Mouse (Mus musculus): ENCODE measurements around the gene Sipa1l3.
A peak's percentile ranks its signal among the peaks of the same experiment; 100 is the strongest.

Sipa1l3 gene

GRCm38 (mm10) chr7:29444527-29444926, 73.9 kb downstream of the Sipa1l3 start:
- DNase-seq (ENCODE audit: low spot score in 2 of 2) = no peak

- DNase-seq (ENCODE audit: low spot score in 2 of 2) = no peak
Observed at GRCm38 (mm10) chr7:29444070-29444469, 74.4 kb downstream of the Sipa1l3 start.

DNA sequence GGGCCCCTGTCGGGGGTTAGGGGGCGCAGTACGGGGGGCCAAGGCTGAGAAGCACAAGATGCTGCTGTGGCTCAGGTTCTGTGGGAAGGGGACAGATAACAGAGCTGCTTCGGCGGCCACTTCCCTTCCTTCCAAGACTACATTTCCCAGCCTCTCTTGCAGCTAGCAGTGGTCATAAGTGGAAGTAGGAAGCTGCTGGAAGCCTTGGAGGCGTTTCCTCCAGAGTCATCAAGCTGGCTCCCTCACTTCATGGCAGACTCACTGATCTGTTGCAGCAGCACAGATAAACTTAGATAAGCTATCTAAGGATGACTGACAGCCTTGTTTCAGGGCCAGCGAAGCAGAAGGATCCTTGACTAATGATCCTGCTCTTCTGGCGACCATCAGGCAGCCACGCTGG, 76.6 kb downstream of the Sipa1l3 start:
- peak in 1 of 2 experiments; percentile 40 for DNase-seq (ENCODE audit: low spot score in 2 of 2)

DNA sequence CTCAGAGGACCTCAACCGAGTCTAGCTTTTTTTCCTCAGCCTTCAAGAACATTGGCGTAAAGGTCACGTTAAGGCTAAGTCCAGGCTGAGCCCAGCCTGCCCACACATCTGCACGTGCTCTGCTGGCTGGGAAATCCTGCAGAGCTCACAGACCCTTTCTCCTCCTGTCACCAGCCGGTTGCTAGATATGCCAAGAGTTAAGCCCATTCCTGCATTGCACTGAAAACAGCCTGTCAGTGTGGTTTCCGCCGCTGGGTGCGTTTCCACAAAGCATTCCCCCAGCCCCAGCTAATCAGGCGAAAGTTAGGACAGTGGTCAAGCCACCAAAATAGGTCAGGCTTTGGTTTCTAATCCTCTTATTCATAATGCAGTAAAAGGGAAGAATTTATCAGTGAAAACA, 77.3 kb downstream of the Sipa1l3 start:
- DNase-seq (ENCODE audit: low spot score in 2 of 2) = no peak

- no peak for DNase-seq (ENCODE audit: low spot score in 2 of 2)
Observed at GRCm38 (mm10) chr7:29438655-29439282, 79.7 kb downstream of the Sipa1l3 start.

GRCm38 (mm10) chr7:29438204-29438603, 80.2 kb downstream of the Sipa1l3 start:
- no peak for DNase-seq (ENCODE audit: low spot score in 2 of 2)

DNA sequence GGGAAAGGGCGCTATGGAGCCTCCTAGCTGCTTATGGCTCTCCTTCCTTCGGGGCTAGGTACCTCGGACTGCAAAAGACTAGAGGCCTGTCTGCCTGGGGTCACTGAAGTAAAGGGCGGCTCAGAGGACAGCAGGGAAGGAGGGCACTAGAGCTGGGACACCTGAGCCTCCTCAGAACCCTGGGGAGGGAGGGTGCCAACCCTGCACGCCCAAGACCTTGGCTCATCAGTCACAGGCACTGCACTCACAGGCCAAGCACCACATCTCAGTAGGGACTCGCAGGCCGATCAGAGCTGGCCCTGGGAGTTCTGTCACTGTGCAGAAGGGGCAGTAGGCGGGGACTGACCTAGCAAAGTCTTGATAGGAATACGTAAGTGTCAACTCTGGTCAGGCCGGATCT, 81.4 kb downstream of the Sipa1l3 start:
- no peak for DNase-seq (ENCODE audit: low spot score in 2 of 2)

DNA sequence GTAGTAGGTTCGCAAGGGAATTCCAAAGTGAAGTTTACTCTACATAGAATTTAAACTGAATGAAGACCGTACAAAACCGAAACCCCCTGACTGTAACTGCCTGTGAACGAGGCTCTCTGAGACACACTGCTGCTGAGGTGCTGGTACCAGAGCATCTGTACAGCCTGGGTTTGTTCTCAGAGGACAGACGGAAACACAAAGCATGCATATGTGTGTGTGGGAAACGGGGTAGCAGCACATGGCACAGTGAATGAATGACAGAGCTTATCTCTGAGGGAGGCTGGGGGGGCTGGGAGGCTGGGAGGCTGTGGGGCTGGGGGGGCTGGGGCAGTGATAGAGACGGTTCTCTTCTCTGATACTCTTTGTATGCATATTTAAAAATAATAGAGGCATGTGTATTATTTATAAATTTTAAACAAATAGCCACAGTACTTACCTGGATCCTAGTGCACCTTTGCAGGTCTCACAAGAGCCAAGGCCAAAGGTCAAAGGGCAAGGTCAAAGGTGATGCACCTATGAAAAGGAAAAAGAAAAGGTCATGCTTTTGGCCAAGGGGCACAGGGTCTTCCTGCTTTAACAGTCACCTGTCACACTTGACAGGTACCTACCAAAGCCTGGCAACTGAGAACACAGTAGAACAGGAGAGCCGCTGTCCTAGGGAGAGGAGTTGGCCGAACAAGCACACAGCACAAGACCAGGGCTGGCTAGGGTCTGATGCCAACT, 84.0 kb downstream of the Sipa1l3 start:
- no peak for DNase-seq (ENCODE audit: low spot score in 2 of 2)

DNA sequence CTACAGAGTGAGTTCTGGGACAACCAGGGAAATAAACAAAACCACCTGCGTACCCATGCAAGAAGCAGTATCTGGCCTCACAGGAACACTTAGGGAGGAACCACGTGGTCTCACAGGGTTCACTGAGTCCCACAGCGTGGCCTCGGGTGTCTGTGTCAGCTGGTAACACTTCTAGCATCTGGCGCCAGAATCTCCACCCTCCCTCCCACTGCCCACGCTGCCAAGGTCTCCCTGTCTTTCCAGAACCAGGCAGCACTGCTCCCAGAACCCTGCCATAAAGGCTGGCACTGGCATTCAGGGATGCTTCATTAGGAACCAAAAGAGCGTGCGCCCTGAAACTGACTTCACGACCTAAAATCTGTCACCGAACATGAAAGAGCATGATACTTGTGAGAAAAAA, 84.7 kb downstream of the Sipa1l3 start:
- DNase-seq (ENCODE audit: low spot score in 2 of 2) = no peak

GRCm38 (mm10) chr7:29432947-29433553, 85.4 kb downstream of the Sipa1l3 start:
- DNase-seq (ENCODE audit: low spot score in 2 of 2) = no peak

DNA sequence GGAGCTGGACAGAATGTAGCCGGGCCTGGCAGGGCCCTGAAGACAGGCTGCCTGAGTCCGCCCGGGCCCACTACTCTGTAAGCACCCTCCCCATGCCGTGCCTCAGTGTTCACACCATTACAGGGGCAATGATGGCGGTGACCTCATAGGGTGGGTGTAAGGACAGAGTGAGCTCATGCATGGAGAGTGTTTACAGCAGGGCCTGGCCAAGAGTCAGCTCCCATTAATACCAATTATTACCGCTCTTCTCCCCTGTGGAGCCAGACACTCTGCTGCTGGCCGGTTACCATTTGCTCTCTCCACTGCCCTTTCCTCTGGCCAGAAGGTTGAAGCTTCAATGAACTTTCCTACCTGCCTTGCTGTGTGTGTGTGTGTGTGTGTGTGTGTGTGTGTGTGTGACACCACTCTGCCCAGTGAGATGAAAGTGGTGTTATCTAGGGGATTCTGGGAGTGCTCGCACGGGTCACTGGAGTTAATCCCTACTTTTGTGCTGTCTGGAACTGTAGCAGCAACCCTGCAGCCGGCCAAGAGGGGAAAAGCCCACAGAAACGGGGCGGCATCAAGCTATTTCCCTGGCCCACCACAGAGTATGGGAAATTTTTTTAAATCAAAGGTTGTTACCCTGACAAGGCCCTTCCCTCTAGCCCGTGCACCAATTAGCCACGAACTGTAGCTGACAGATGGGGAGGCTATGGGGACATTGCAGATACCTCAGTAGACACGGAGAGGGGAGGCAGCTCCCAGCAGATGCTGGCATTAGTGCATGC, 86.1 kb downstream of the Sipa1l3 start:
- no peak for DNase-seq (ENCODE audit: low spot score in 2 of 2)

GRCm38 (mm10) chr7:29430739-29431211, 87.7 kb downstream of the Sipa1l3 start:
- no peak for DNase-seq (ENCODE audit: low spot score in 2 of 2)

DNA sequence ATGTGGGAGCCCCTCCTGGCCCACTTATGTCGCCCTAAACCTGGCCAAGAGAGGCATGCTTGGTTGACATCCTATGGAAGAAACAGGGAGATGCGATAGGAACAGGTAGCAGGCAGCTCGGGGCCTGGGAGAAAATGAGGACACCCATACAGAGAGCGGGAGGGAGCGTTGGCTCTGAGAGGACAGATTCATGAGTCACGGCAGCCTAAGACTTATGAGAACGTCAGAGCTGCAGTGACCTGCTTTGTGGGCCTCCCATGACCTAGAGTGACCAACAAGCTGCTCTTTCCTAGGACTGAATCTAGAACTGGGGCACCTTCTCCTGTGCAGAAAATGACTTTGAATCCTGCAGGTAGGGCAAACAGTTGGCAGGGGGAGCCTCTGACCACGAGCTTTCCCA, 92.4 kb downstream of the Sipa1l3 start:
- no peak for DNase-seq (ENCODE audit: low spot score in 2 of 2)

DNA sequence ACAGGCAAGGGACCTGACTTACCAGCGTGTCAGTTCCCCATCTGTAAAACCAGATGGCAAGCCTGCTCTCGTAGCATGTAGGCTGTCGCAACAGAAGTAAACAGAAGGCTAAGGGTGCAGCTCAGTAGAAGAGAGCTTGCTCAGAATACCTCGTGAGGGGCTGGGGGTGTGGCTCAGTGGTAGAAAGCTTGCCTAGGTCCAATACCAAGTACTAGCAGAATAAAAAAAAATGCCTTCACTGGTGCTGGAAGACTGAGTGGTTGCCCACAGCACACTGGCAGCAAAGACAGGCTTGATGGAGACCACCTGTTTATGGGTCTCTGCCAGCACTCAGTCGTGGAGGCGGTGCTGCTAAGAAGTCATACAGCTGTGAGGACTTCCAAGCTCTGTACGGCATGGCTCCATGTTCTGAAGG, 93.0 kb downstream of the Sipa1l3 start:
- DNase-seq (ENCODE audit: low spot score in 2 of 2) = peak in 1 of 2 experiments; percentile 41

DNA sequence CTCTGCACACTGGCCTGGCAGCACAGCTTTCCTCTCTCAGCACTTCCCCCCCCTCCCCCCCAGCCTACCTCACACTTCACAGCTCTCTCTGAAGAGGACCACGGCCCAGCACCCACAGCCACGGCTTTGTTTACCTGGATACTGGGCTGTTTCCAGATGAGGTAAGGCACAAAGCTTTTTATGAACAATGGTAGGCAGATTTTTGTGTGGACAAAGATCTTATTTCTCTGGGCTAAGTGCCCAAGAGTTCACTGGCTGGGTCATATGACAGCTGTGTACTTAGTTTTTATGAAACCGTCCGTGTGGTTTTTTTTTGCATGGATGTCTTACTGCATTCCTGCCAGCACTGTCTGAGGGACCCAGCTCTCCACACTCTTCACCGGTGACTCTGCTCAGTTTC, 93.8 kb downstream of the Sipa1l3 start:
- DNase-seq (ENCODE audit: low spot score in 2 of 2) = peak; percentile 48

GRCm38 (mm10) chr7:29421909-29422244, 96.6 kb downstream of the Sipa1l3 start:
- no peak for DNase-seq (ENCODE audit: low spot score in 2 of 2)

GRCm38 (mm10) chr7:29421240-29421908, 97.1 kb downstream of the Sipa1l3 start:
- DNase-seq (ENCODE audit: low spot score in 2 of 2) = no peak

DNA sequence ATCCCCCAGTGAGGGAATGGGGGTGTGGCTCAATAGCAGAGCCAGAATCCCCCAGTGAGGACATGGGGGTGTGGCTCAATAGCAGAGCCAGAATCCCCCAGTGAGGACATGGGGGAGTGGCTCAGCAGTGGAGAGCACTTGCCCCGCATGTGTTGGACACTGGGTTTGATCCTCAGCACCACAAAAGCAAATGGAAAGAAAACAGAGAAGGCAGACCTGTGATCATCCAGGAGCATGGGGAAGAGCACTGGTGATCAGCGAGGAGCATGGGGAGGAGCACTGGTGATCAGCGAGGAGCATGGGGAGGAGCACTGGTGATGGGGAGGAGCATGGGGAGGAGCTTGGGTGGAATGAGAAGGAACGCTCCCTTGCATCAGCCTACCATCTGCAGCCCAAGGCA, 98.6 kb downstream of the Sipa1l3 start:
- no peak for DNase-seq (ENCODE audit: low spot score in 2 of 2)

DNA sequence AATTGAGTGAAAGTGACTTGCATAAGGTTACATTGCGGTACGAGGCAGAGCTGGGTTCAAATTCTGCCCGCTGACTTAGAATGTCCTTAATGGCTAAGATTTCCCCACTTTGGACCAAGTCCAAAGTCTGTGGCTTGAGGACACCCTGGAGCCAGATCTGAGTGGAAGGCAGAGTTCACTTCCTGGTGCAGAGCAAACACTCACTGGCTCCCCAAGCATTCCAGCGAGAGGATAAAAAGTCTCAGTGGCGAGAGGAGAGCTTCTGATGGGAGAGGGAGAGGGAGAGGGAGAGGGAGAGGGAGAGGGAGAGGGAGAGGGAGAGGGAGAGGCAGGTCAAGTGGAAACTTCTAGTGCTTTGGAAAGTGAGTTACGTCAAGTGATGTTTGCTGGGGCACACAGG, 100.2 kb downstream of the Sipa1l3 start:
- no peak for DNase-seq (ENCODE audit: low spot score in 2 of 2)

DNA sequence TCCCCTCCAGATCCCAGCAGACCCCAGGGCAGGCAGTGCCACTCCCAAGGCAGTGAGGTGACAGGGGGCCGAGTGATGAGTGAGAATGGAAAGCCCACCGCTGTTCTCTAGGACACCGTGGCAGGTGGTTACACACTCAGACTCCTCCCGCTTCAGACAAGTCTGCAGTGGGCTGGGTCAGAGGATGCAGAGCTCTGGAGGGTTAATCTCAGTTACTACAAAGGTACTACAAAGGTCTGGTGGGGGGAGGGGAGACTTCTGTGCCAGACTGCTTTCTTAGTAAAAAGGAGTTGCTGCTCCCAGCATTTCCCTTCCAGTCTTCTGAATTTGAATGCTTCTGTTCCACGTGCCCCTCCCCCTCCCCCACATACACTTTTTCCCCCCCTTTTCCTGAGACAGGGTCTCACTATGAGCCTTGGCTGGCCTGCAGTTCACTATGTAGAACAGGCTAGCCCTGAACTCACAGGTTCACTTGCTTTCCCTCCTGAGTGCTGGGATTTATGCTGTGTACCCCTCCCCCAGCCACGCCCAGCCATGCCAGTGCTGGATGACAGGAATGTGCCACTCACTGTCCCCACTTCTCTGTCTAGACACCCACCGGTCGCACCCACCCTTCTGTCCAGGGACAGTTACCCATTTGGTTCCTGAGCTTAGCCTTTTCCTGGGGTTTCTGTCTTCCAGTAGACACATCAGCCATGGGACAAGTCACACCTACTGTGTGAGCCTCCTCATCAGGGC, 100.9 kb downstream of the Sipa1l3 start:
- DNase-seq (ENCODE audit: low spot score in 2 of 2) = no peak

DNA sequence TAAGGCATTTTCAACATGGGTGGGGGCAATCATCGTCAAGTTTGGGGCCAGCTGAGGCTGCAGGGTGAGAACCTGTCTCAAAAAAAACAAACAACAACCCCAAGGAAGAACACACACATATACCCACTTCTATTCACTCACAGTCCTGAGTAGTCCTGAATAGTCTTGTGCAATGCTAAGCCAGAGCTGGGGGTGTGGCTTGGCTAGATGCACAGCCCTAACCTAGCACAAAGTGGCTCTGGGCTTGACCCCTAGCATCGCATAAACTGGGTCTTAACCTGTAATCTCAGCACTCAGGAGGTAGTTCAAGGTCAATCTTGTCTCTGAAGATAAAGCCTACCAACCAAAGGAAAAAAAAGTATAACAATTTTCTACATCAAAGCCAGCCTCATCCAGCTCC, 101.5 kb downstream of the Sipa1l3 start:
- peak in 1 of 2 experiments; percentile 32 for DNase-seq (ENCODE audit: low spot score in 2 of 2)

All from urinary bladder, postnatal 36 days (tissue).